Mouse (Mus musculus) kidney, adult 2 months (tissue): ENCODE results near the gene Adk.

Source experiments
- CTCF ChIP-seq: fragments of 200-500 bp; conservative IDR thresholded peaks from 2 replicates; pipeline ENCODE4 v1.5.1; 2011; ENCODE audit warnings: low read depth, mild to moderate bottlenecking, control low read depth, low read length, moderate library complexity, mixed read lengths; ENCODE audit not compliant: insufficient read depth, insufficient read length
- POLR2A ChIP-seq: fragments of 200-500 bp; IDR thresholded peaks from one replicate; pipeline ENCODE4 v1.6.1; 2011; ENCODE audit warnings: low read depth, low read length, control low read depth

DNA sequence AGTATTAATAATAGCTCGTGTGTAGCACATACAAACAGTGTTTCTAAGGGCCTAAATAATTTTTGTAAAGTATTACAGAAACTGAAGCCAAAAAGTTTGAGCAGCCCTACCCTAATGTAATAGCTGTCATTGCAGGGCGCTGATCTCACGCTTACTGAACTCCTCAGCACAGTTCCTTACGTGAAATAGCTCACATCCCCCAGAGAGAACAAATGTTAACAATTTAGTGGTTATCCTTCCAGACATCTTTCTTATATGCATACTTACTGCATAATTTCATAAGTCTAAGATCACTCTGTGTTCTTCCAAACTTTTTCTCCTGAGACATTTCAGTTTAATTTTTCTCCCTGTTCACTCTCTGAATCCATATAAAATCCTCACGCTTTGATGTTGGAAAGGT is 354.6 kb downstream of the Adk start:
- TF ChIP-seq POLR2A (no peak), CTCF (no peak)
